Mouse (Mus musculus) E14TG2a.4 (cell line): ENCODE data around the gene Aunip.

Source experiments
- CTCF ChIP-seq: conservative IDR thresholded peaks from 2 replicates; pipeline ENCODE4 v1.5.1; 2014; ENCODE audit warnings: low read length
- NANOG ChIP-seq: IDR thresholded peaks from 2 replicates; pipeline ENCODE4 v1.6.1; 2014; ENCODE audit warnings: borderline replicate concordance, low read length, mixed read lengths
- POU5F1 ChIP-seq: IDR thresholded peaks from 2 replicates; pipeline ENCODE4 v1.6.1; 2014; ENCODE audit warnings: low read length, borderline replicate concordance

DNA sequence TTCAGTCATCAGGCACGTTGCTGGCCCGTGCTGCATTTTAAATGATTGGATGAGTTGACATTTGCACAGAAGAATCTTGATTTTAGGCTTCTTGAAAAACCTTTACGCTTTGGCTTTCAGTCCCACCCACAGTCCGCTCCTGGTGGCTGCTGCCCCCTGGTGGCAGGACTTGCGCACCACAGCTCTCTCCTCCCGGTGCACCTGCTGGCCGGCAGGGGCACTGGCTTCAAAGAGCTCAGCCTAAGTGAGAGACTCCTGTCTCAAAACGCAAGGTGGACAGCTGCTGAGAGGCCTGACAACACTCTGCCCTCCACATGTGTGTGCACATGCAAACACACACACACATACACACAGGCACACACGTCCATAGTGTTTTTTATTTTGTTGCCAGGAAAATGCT, 32.8 kb upstream of the Aunip start:
- TF ChIP-seq CTCF (peak; percentile 98), NANOG (no peak), POU5F1 (no peak)
